Mouse (Mus musculus): ENCODE measurements around the gene Gm10330. TPM values are rescaled to one million over a fixed set of nuclear protein-coding genes. Genes with fewer than 3 reads are reported as not detected.
A peak's percentile ranks its signal among the peaks of the same experiment; 100 is the strongest.
"Not testable (repeated sequence)": the region's sequence is repeated elsewhere in the genome, so short reads cannot be mapped to it uniquely, and the experiment has no call there.

Gene Gm10330
- under 1 TPM in 1 of 2 experiments, not detected in 1; 0.43 TPM for total RNA-seq (2021)

DNA sequence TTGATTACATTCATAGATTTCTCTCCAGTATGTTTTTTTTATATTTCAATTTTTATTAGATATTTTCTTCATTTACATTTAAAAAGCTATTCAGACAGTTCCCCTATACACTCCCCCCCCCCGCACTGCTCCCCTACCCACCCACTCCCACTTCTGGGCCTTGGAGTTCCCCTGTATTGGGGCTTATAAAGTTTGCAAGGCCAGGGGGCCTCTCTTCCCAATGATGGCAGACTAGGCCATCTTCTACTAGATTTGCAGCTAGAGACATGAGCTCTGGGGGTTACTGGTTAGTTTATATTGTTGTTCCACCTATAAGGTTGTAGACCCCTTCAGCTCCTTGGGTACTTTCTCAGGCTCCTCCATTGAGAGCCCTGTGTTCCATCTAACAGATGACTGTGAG, at the start of gene Gm10330:
Gm10330 (minus strand) TSS at position 101 of the 400 bp plus-strand sequence.
- DNase-seq (ENCODE audit: extremely low spot score in 1 of 2, low spot score in 2 of 2); intact Hi-C loops (cut with DNase I): not testable (repeated sequence)

DNA sequence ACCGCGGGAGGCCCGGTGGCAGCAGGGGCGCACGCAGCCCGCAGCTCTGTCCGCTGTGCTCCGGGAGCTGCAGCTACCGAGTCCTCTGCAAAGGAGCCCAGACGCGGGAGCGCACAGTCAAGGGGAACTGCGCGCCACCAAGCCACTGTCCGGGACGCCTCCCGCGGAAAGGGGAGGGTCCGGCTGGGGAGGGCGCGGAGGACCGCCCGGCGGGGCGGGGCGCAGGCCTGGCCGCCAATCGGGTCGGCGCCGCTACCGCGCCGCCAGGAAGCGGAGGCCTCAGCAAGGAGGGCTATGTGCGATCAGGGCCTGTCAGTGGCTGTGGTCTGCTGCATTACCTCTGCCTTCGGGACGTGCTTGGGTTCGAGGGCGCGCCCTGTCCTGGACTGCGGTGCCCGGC, 20.7 kb upstream of the Gm10330 start:
- peak in 1 of 2 experiments; percentile 8 for DNase-seq (ENCODE audit: extremely low spot score in 1 of 2, low spot score in 2 of 2)
- intact Hi-C loops (cut with DNase I) = not testable (repeated sequence)

DNA sequence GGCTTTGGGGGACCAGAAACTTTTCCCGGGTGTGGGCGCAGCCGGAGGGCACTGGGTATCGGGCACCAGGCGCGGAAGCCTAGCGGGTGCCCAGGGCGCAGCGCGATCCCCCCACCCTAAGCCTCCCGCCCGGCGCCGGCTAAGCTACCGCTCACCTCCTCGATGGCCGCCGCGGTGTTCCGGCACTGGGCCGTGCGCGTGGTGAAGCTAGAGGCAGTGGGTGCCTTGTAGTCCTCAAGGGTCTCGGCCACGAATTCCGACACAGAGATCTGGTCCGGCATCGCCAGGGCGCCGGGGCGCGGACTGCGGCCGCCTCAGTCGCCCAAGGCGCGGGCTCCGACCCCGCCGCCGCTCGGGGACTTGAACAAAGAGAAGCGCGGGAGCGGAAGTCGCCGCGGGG, 20.3 kb upstream of the Gm10330 start:
- DNase-seq (ENCODE audit: extremely low spot score in 1 of 2, low spot score in 2 of 2) = peak in 1 of 2 experiments; percentile 18
- intact Hi-C loops (cut with DNase I) = not testable (repeated sequence)
